Comparison of ENCODE assay signal across 8 mouse cellular contexts in genomic region chr9:40241951-40242888, GRCm38 (mm10). TPM values are rescaled to one million over a fixed set of nuclear protein-coding genes. Genes with fewer than 3 reads are reported as not detected.
DNase-seq lines count a peak whose midpoint lies in the region; ATAC-seq lines count a peak whose summit lies in the region.

No protein-coding gene starts in this region.

- intact Hi-C loops in heart, postnatal 14 days (cut with DNase I): no loop called here

- H3K36me3 ChIP-seq in heart, embryonic 12.5 days: no peaks in the 10 kb centered on the region
- H3K36me3 ChIP-seq in hindbrain, embryonic 11.5 days (ENCODE audit: control insufficient read depth, insufficient read depth, low read length): no peaks in the 10 kb centered on the region
- no peaks in the 10 kb centered on the region for H3K36me3 ChIP-seq in stomach, embryonic 16.5 days (ENCODE audit: control insufficient read depth, insufficient read depth, low read length)

- H3K9ac ChIP-seq in heart, embryonic 12.5 days: peak overlapping the region; percentile 44
- H3K9ac ChIP-seq in hindbrain, embryonic 11.5 days (ENCODE audit: low read depth, low read length): peak overlapping the region; percentile 64
- H3K9ac ChIP-seq in stomach, embryonic 16.5 days (ENCODE audit: low read length): peak overlapping the region; percentile 40

- H3K27me3 ChIP-seq in heart, embryonic 12.5 days (replicated peaks): peaks cover 18% of the 10 kb centered on the region
- no peaks in the 10 kb centered on the region; the same call in 1 of the 2 replicates for H3K27me3 ChIP-seq in hindbrain, embryonic 11.5 days (ENCODE audit: control insufficient read depth, insufficient read depth, low read length)
- H3K27me3 ChIP-seq in stomach, embryonic 16.5 days (ENCODE audit: control insufficient read depth, insufficient read depth, low read length): no peaks in the 10 kb centered on the region

- peak overlapping the region; percentile 73 for H3K4me2 ChIP-seq in heart, embryonic 12.5 days
- peak overlapping the region; percentile 67 for H3K4me2 ChIP-seq in hindbrain, embryonic 11.5 days (replicated peaks; ENCODE audit: low read depth, low read length)
- peak overlapping the region; percentile 59 for H3K4me2 ChIP-seq in stomach, embryonic 16.5 days (ENCODE audit: low read depth, low read length)

- peak overlapping the region; percentile 52 for H3K4me3 ChIP-seq in heart, embryonic 12.5 days
- H3K4me3 ChIP-seq in hindbrain, embryonic 11.5 days (ENCODE audit: low read depth, low read length): peak overlapping the region; percentile 38
- peak overlapping the region; percentile 40 for H3K4me3 ChIP-seq in stomach, embryonic 16.5 days (replicated peaks; ENCODE audit: low read length)

- no peaks in the 10 kb centered on the region for H3K9me3 ChIP-seq in heart, embryonic 12.5 days (replicated peaks)
- no peaks in the 10 kb centered on the region for H3K9me3 ChIP-seq in hindbrain, embryonic 11.5 days (ENCODE audit: control insufficient read depth, low read length)
- H3K9me3 ChIP-seq in stomach, embryonic 16.5 days (replicated peaks; ENCODE audit: control insufficient read depth, low read length): no peaks in the 10 kb centered on the region

- no peak for DNase-seq in heart, postnatal 14 days
- peak; percentile 64 for DNase-seq in embryo, embryonic 11 days
- DNase-seq in hindbrain, embryonic 11.5 days (ENCODE audit: low spot score): peak; percentile 56
- peak; percentile 41 to 55 for DNase-seq in layer of hippocampus, postnatal 14 days (ENCODE audit: low spot score in 2 of 2)
- peak; percentile 12 for DNase-seq in lung, postnatal 36 days

- ATAC-seq in heart, embryonic 12.5 days (ENCODE audit: insufficient number of reproducible peaks, low FRiP score): no peak
- peak; percentile 79 for ATAC-seq in hindbrain, embryonic 11.5 days (ENCODE audit: low FRiP score)
- no peak for ATAC-seq in stomach, embryonic 16.5 days (ENCODE audit: insufficient read depth, low FRiP score)
- ATAC-seq in erythroid progenitor cell, adult 5-6 weeks (replicated peaks; ENCODE audit: low FRiP score, poor library complexity, severe bottlenecking): no peak

- 48% methylated on average over 13 of the region's 13 CpGs for WGBS in heart, embryonic 12.5 days
- 54% methylated on average over 13 of the region's 13 CpGs for WGBS in hindbrain, embryonic 11.5 days
- 57% methylated on average over 13 of the region's 13 CpGs for WGBS in stomach, embryonic 16.5 days

- H3K27ac ChIP-seq in heart, embryonic 12.5 days (ENCODE audit: poor library complexity, severe bottlenecking): no peak overlapping the region
- peak overlapping the region; percentile 89 for H3K27ac ChIP-seq in hindbrain, embryonic 11.5 days (ENCODE audit: low read depth, low read length)
- H3K27ac ChIP-seq in stomach, embryonic 16.5 days (ENCODE audit: low read length): peak overlapping the region; percentile 9; the same call in 1 of the 2 replicates

- H3K4me1 ChIP-seq in heart, embryonic 12.5 days (replicated peaks): peaks cover 29% of the 10 kb centered on the region
- no peaks in the 10 kb centered on the region for H3K4me1 ChIP-seq in hindbrain, embryonic 11.5 days (replicated peaks; ENCODE audit: control insufficient read depth, insufficient read depth, low read length)
- peaks cover 10% of the 10 kb centered on the region; the same call in 1 of the 2 replicates for H3K4me1 ChIP-seq in stomach, embryonic 16.5 days (ENCODE audit: control insufficient read depth, insufficient read depth, low read length)

RNA-seq across cellular contexts. Expression of gene Scn3b, which starts 26.8 kb away (rescaled TPM):
- polyA plus RNA-seq in heart, embryonic 12.5 days (2016; fragmentation: Nextera tagmentation; extraction: Ambion mirVana): 0.35 and 0.61 TPM in 2 replicates
- total RNA-seq in heart, postnatal 14 days (2021): 1 to 10 TPM in 1 of 2 experiments, under 1 TPM in 1; 0.95 to 1.3 TPM
- 22.5 and 23.5 TPM in 2 replicates for polyA plus RNA-seq in hindbrain, embryonic 11.5 days (2014; fragmentation: Nextera tagmentation; extraction: Ambion mirVana)
- 100 to 1,000 TPM; 230 to 234 TPM for total RNA-seq in layer of hippocampus, postnatal 14 days (2021)
- 4.9 and 7.1 TPM in 2 replicates for polyA plus RNA-seq in stomach, embryonic 16.5 days (2015; fragmentation: Nextera tagmentation; extraction: Ambion mirVana)
- total RNA-seq in erythroid progenitor cell, adult 5-6 weeks (2015; ENCODE audit: low replicate concordance): not detected in 2 replicates
- total RNA-seq in erythroid progenitor cell, adult 5-6 weeks (2017; ENCODE audit: low replicate concordance): not detected in 2 replicates

RNA-seq across cellular contexts. Expression of gene Zfp202, which starts 50.1 kb away (rescaled TPM):
- 4.2 and 4.8 TPM in 2 replicates for polyA plus RNA-seq in heart, embryonic 12.5 days (2016; fragmentation: Nextera tagmentation; extraction: Ambion mirVana)
- total RNA-seq in heart, postnatal 14 days (2021): 1 to 10 TPM; 2.0 TPM
- 5.6 and 8.6 TPM in 2 replicates for polyA plus RNA-seq in hindbrain, embryonic 11.5 days (2014; fragmentation: Nextera tagmentation; extraction: Ambion mirVana)
- 1 to 10 TPM; 3.3 to 3.5 TPM for total RNA-seq in layer of hippocampus, postnatal 14 days (2021)
- 3.3 and 4.5 TPM in 2 replicates for polyA plus RNA-seq in stomach, embryonic 16.5 days (2015; fragmentation: Nextera tagmentation; extraction: Ambion mirVana)
- total RNA-seq in erythroid progenitor cell, adult 5-6 weeks (2015; ENCODE audit: low replicate concordance): 0.36 TPM in 1 of 2 replicates, not detected in the other
- total RNA-seq in erythroid progenitor cell, adult 5-6 weeks (2017; ENCODE audit: low replicate concordance): 0.77 TPM in 1 of 2 replicates, not detected in the other

Comparison
In these comparisons a context has a peak if more than half of its experiments do, and no peak if none do; other contexts are left out.
1. DNase-seq: peak in embryo, embryonic 11 days (single experiment), hindbrain, embryonic 11.5 days (single experiment), layer of hippocampus, postnatal 14 days (2 of 2) and lung, postnatal 36 days (single experiment); none in heart, postnatal 14 days (0 of 2).
2. RNA of gene Scn3b, which starts 26.8 kb away (total RNA-seq): 230 to 234 TPM in layer of hippocampus, postnatal 14 days; 0.95 to 1.3 TPM in heart, postnatal 14 days and not detected in erythroid progenitor cell, adult 5-6 weeks; every median in the first group is over 10 times any median in the second.
3. Peak in every context shown above with its lines, with median percentiles within 50 percentile points of each other: H3K4me2 ChIP-seq, H3K4me3 ChIP-seq and H3K9ac ChIP-seq.